Mouse (Mus musculus): ENCODE data around the gene Olfr1310. TPM values are rescaled to one million over a fixed set of nuclear protein-coding genes. Genes with fewer than 3 reads are reported as not detected.
"Not testable (repeated sequence)": the region's sequence is repeated elsewhere in the genome, so short reads cannot be mapped to it uniquely, and the experiment has no call there.

Gene Olfr1310
- total RNA-seq (2021) = not detected
- long read RNA-seq, experiment 1 = 0 reads
- long read RNA-seq, experiment 2 = 0 reads

DNA sequence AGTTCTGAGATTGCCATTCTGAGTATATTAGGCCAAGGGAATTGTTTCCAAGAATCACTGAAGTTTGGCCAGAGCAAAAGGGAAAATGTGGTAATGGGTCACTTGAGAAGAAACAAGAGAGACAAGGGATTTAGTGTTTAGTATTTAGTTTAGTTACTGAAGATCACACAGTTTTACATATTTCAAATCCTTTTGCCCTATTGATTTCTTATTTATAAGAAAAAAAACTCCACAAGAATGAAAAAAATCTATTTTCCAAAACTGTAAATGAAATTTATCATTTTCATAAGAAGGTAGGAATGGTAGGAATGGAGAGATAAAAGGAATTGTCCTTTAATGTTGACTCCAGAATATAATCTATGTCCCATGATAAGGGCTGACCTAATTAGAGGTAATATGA, at the start of gene Olfr1310:
Olfr1310 (minus strand) TSS at position 101 of the 400 bp plus-strand sequence.
- no peak for DNase-seq (ENCODE audit: low spot score in 2 of 2)

DNA sequence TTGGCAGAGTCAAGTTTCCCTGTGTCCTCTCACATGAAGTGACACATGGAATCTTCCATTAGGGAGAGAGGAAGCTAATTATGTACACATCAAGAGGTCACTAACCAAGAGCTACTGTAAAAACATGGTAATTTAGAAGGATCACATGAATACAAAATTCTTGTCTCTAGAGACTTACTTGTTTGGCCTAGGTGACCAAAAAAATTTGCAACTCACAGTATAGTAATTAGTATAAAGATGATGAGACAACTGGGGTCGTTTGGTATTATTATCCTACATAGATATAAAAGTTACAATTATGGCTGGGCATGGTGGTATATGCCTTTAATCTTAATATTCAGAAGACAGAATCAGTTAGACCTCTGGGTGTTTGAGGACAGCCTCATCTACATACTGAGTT, 37.6 kb upstream of the Olfr1310 start, which contains the start of gene Olfr1312:
Olfr1312 (minus strand) TSS at position 101 of the 400 bp plus-strand sequence.
- no peak for DNase-seq (ENCODE audit: low spot score in 2 of 2)

DNA sequence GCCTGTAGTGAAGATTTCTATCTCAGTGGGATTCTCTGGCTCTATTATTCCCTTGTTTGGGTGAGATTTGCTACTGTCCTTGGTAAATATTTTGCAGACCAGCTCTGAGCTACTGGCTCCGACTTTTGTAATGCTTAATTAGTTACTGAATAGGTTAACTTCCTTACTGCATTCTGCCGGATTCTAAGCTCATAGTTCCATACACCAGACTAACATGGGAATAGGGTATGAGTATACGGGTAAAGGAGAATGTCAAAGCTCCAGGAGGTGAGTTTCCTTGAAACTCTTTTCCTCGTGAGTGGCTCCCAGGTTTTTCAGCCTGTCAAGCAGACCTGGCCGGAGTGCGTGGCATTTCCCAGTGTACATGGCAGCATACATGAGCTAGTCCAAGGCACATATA, 14.5 kb upstream of the Olfr1310 start:
- DNase-seq (ENCODE audit: low spot score in 2 of 2) = not testable (repeated sequence)

DNA sequence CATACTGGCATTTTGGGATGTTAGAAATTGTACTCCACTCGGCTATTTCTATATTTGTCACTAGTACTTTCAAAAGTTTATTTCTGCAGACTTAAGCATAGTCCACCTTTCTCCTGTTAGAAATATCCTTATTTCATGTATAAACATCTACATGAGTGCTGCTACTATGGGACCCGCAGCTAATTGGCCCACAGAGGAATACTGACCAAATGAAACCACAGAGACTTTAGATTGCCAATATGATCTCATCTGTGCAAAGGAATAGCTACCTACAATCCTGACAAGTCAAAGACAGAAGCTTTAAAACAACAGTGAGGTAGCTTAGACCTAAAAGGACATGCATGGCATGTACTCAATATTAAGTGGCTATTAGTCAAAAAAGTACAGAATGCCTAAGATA, 11.8 kb upstream of the Olfr1310 start, which contains the start of gene Olfr1311:
Olfr1311 (minus strand) TSS at position 101 of the 400 bp plus-strand sequence.
- DNase-seq (ENCODE audit: low spot score in 2 of 2) = no peak

DNA sequence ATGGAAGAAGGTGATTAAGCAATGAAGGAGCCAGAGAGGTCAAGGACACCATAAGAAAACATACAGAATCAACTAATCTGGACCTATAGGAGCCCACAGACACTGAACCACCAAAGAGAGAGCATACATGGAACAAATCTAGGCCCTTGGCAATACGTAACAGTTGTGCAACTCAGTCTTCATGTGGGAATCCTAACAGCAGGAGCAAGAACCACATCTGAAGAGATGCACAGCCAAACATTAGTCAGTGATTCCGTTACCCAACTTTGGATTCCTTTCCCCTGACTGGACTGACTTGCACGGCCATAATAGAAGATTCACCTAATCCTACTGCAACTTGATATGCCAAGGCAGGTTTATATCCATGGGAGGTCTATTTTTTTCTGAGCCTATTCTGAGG, 2.4 kb upstream of the Olfr1310 start:
- no peak for DNase-seq (ENCODE audit: low spot score in 2 of 2)

DNA sequence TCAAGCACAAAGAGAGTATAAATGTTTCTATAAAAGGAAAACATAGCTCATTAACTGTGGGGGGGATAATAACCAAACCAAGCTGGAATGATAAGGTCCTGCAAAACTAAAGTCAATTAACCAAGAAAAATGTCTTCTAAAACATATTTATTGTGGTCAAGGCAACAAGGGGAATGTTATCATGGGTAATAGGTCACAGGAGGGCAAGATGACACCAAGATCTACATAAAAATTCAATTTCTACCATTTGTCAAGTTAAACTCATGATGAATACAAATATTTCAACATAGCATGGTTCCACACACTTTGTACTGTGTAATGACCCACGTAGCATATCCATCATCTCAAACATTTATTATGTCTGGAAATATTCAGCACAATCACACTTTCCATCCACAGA, 22.3 kb downstream of the Olfr1310 start, which contains the start of gene Olfr1309:
Olfr1309 (minus strand) TSS at position 101 of the 400 bp plus-strand sequence.
- DNase-seq (ENCODE audit: low spot score in 2 of 2) = no peak

DNA sequence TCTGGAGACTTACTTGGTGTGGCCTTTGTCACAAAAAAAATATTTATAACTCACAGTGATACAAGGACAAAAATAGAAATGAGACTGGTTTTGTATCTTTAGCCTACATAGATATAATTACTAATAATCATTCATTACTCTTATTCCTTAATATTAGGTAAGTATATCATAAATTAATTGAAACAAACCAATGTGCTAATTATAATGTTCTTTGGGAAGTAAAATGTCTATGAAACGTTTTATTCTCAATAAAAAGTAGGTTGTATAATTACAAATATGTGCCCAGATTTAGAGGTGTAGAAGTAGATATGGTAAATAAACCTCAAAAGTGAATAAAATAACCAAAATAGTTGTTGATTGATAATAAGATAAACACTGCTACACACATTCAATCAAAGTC, 47.7 kb downstream of the Olfr1310 start, which contains the start of gene Olfr1308:
Olfr1308 (minus strand) TSS at position 101 of the 400 bp plus-strand sequence.
- DNase-seq (ENCODE audit: low spot score in 2 of 2) = no peak

Other genes with a start within 250 kb of the Olfr1310 start
- not detected for gene Olfr1302, start 235.3 kb downstream of the Olfr1310 start, total RNA-seq (2021)
- gene Olfr1303, start 192.4 kb downstream of the Olfr1310 start, total RNA-seq (2021) = not detected
- gene Olfr1305, start 135.6 kb downstream of the Olfr1310 start, total RNA-seq (2021) = not detected
- not detected for gene Olfr1306, start 96.4 kb downstream of the Olfr1310 start, total RNA-seq (2021)
- gene Olfr1307, start 63.3 kb downstream of the Olfr1310 start, total RNA-seq (2021) = under 1 TPM; 0.05 to 0.07 TPM
- not detected for gene Olfr1308, start 47.8 kb downstream of the Olfr1310 start, total RNA-seq (2021)
- gene Olfr1309, start 22.4 kb downstream of the Olfr1310 start, total RNA-seq (2021) = not detected
- not detected for gene Olfr1311, start 11.7 kb upstream of the Olfr1310 start, total RNA-seq (2021)
- not detected for gene Olfr1312, start 37.5 kb upstream of the Olfr1310 start, total RNA-seq (2021)
- gene Olfr1313, start 65.1 kb upstream of the Olfr1310 start, total RNA-seq (2021) = not detected
- gene Olfr1314, start 84.1 kb upstream of the Olfr1310 start, total RNA-seq (2021) = not detected
- gene Olfr1315-ps1, start 102.7 kb upstream of the Olfr1310 start, total RNA-seq (2021) = not detected
- not detected for gene Olfr1316, start 122.3 kb upstream of the Olfr1310 start, total RNA-seq (2021)
- gene Olfr1317, start 127.6 kb upstream of the Olfr1310 start, total RNA-seq (2021) = not detected
- not detected for gene Olfr1318, start 141.5 kb upstream of the Olfr1310 start, total RNA-seq (2021)
- 10 to 100 TPM; 61.9 to 78.3 TPM for gene Lpcat4, start 226.8 kb upstream of the Olfr1310 start, total RNA-seq (2021)
- gene Nutm1, start 246.6 kb upstream of the Olfr1310 start, total RNA-seq (2021) = not detected
- 10 to 100 TPM; 66.1 to 67.8 TPM for gene Nop10, start 249.2 kb upstream of the Olfr1310 start, total RNA-seq (2021)

Measured in layer of hippocampus, postnatal 14 days (tissue).